Mouse (Mus musculus) intestine, embryonic 16.5 days (tissue): ENCODE measurements around the gene Naip1. TPM values are rescaled to one million over a fixed set of nuclear protein-coding genes. Genes with fewer than 3 reads are reported as not detected.
"Not testable (repeated sequence)": the region's sequence is repeated elsewhere in the genome, so short reads cannot be mapped to it uniquely, and the experiment has no call there.

Experiments used
- ATAC-seq: fragments of 200-750 bp; cut with Nextera tagmentation; 2 replicates; pipeline ENCODE4 v1.8.0; 2017; ENCODE audit warnings: moderate TSS enrichment, moderate library complexity
- H3K27ac ChIP-seq: fragments of 300-500 bp; sonication (generic); 2 replicates; pipeline ENCODE4 v1.5.1; 2014; ENCODE audit warnings: mild to moderate bottlenecking, low read length
- H3K27me3 ChIP-seq: fragments of 300-500 bp; sonication (generic); replicated peaks from 2 replicates; pipeline ENCODE4 v1.6.1; 2014; ENCODE audit warnings: low read length, control low read depth, mixed read lengths; ENCODE audit not compliant: control insufficient read depth, insufficient read depth
- H3K36me3 ChIP-seq: fragments of 300-500 bp; sonication (generic); 2 replicates; pipeline ENCODE4 v1.6.1; 2014; ENCODE audit warnings: low read length, control low read depth; ENCODE audit not compliant: control insufficient read depth, insufficient read depth
- H3K4me1 ChIP-seq: fragments of 300-500 bp; sonication (generic); 2 replicates; pipeline ENCODE4 v1.6.1; 2014; ENCODE audit warnings: low read length, control low read depth, mixed read lengths; ENCODE audit not compliant: control insufficient read depth, insufficient read depth
- H3K4me2 ChIP-seq: fragments of 300-500 bp; sonication (generic); 2 replicates; pipeline ENCODE4 v1.6.1; 2014; ENCODE audit warnings: low read depth, low read length, control low read depth
- H3K4me3 ChIP-seq: fragments of 300-500 bp; sonication (generic); 2 replicates; pipeline ENCODE4 v1.5.1; 2014; ENCODE audit warnings: mild to moderate bottlenecking, low read length
- H3K9ac ChIP-seq: fragments of 300-500 bp; sonication (generic); 2 replicates; pipeline ENCODE4 v1.6.1; 2014; ENCODE audit warnings: low read depth, low read length
- H3K9me3 ChIP-seq: fragments of 300-500 bp; sonication (generic); 2 replicates; pipeline ENCODE4 v1.6.1; 2016; ENCODE audit warnings: low read length, control low read depth; ENCODE audit not compliant: control insufficient read depth
- WGBS: fragments of 180-500 bp; shearing (Covaris S2); extraction: QIAGEN DNeasy Blood & Tissue Kit; methylation state at CpG from one replicate; pipeline ENCODE4 v1.1.7; 2014; 5-methylcytosine and 5-hydroxymethylcytosine counted together
- polyA plus RNA-seq: library from polyadenylated mRNA; unstranded; fragments of >200 nt; fragmentation: Nextera tagmentation; extraction: Ambion mirVana; gene quantifications from 2 replicates; pipeline ENCODE4 v1.2.1, GENCODE M21; 2015

Naip1 gene
- polyA plus RNA-seq, 1 experiment from 2014 or later, result 9.1 TPM

GRCm38 (mm10) chr13:100463527-100464222, 11.0 kb upstream of the Naip1 start:
- peak overlapping the region; percentile 37; the same call in 1 of the 2 replicates for H3K27ac ChIP-seq
- H3K4me3 ChIP-seq, result no peak overlapping the region
- WGBS, result 66% methylated on average over 2 of the region's 2 CpGs
- no peak overlapping the region for H3K9ac ChIP-seq
- H3K27me3 ChIP-seq, result no peaks in the 10 kb centered on the region
- peaks cover 20% of the 10 kb centered on the region for H3K36me3 ChIP-seq
- H3K9me3 ChIP-seq, result no peaks in the 10 kb centered on the region
- no peaks in the 10 kb centered on the region for H3K4me1 ChIP-seq
- H3K4me2 ChIP-seq, result no peak overlapping the region
- peak; percentile 90 for ATAC-seq

- H3K36me3 ChIP-seq, result peaks cover 10% of the 10 kb centered on the region; the same call in 1 of the 2 replicates
- no peaks in the 10 kb centered on the region for H3K4me1 ChIP-seq
- H3K9ac ChIP-seq, result no peak overlapping the region
- 77% methylated on average over 3 of the region's 3 CpGs for WGBS
- H3K27me3 ChIP-seq, result no peaks in the 10 kb centered on the region
- no peaks in the 10 kb centered on the region for H3K9me3 ChIP-seq
- no peak overlapping the region for H3K27ac ChIP-seq
- H3K4me3 ChIP-seq, result no peak overlapping the region
- peak; percentile 45; the same call in 1 of the 2 replicates for ATAC-seq
- H3K4me2 ChIP-seq, result no peak overlapping the region
Observed at GRCm38 (mm10) chr13:100461336-100461735, 8.7 kb upstream of the Naip1 start.

GRCm38 (mm10) chr13:100449495-100449894, 3.2 kb downstream of the Naip1 start:
- Histone ChIP-seq H3K27ac (no peak overlapping the region), H3K27me3 (no peaks in the 10 kb centered on the region), H3K4me3 (no peak overlapping the region), H3K9ac (no peak overlapping the region), H3K4me2 (no peak overlapping the region), H3K36me3 (no peaks in the 10 kb centered on the region), H3K9me3 (no peaks in the 10 kb centered on the region), H3K4me1 (no peaks in the 10 kb centered on the region)
- WGBS, result 51% methylated on average over 1 of the region's 1 CpGs
- ATAC-seq, result peak; percentile 94

GRCm38 (mm10) chr13:100440116-100440515, 12.6 kb downstream of the Naip1 start:
- H3K27me3 ChIP-seq, result no peaks in the 10 kb centered on the region
- no peaks in the 10 kb centered on the region for H3K9me3 ChIP-seq
- no peaks in the 10 kb centered on the region for H3K36me3 ChIP-seq
- H3K4me3 ChIP-seq, result no peak overlapping the region
- H3K4me2 ChIP-seq, result no peak overlapping the region
- no peak for ATAC-seq
- H3K9ac ChIP-seq, result no peak overlapping the region
- H3K4me1 ChIP-seq, result no peaks in the 10 kb centered on the region
- WGBS, result 61% methylated on average over 3 of the region's 3 CpGs
- no peak overlapping the region for H3K27ac ChIP-seq

- Histone ChIP-seq H3K4me2 (no peak overlapping the region), H3K36me3 (no peaks in the 10 kb centered on the region), H3K4me3 (no peak overlapping the region), H3K9ac (no peak overlapping the region), H3K27me3 (no peaks in the 10 kb centered on the region), H3K4me1 (no peaks in the 10 kb centered on the region), H3K27ac (no peak overlapping the region), H3K9me3 (no peaks in the 10 kb centered on the region)
- 61% methylated on average over 1 of the region's 1 CpGs for WGBS
- no peak for ATAC-seq
Observed at GRCm38 (mm10) chr13:100438701-100439100, 14.0 kb downstream of the Naip1 start.

GRCm38 (mm10) chr13:100437322-100437825, 15.3 kb downstream of the Naip1 start:
- no peaks in the 10 kb centered on the region for H3K9me3 ChIP-seq
- H3K4me1 ChIP-seq, result no peaks in the 10 kb centered on the region
- ATAC-seq, result no peak
- no peak overlapping the region for H3K27ac ChIP-seq
- H3K4me2 ChIP-seq, result no peak overlapping the region
- no peaks in the 10 kb centered on the region for H3K27me3 ChIP-seq
- WGBS, result 63% methylated on average over 3 of the region's 3 CpGs
- no peak overlapping the region for H3K4me3 ChIP-seq
- H3K36me3 ChIP-seq, result no peaks in the 10 kb centered on the region
- no peak overlapping the region for H3K9ac ChIP-seq

- not testable (repeated sequence) for H3K36me3 ChIP-seq, H3K4me1 ChIP-seq
- 89% methylated on average over 1 of the region's 1 CpGs for WGBS
Observed at GRCm38 (mm10) chr13:100436556-100437163, 16.0 kb downstream of the Naip1 start.

GRCm38 (mm10) chr13:100419958-100420357, 32.7 kb downstream of the Naip1 start:
- not testable (repeated sequence) for H3K27ac ChIP-seq, H3K9ac ChIP-seq, H3K4me3 ChIP-seq, H3K27me3 ChIP-seq, H3K36me3 ChIP-seq, H3K4me1 ChIP-seq, ATAC-seq, H3K4me2 ChIP-seq
- H3K9me3 ChIP-seq, result peaks cover 18% of the 10 kb centered on the region
- 85% methylated on average over 7 of the region's 7 CpGs for WGBS

More at GRCm38 (mm10) chr13:100436556-100437163, 16.0 kb downstream of the Naip1 start:
- H3K4me3 ChIP-seq, H3K27ac ChIP-seq, H3K27me3 ChIP-seq, H3K4me2 ChIP-seq, H3K9me3 ChIP-seq, H3K9ac ChIP-seq, ATAC-seq: not testable (repeated sequence)

- Histone ChIP-seq H3K27ac (peak overlapping the region; percentile 68), H3K27me3 (no peaks in the 10 kb centered on the region), H3K4me2 (no peak overlapping the region), H3K9me3 (peaks cover 18% of the 10 kb centered on the region), H3K4me3 (no peak overlapping the region), H3K36me3 (no peaks in the 10 kb centered on the region; the same call in 1 of the 2 replicates), H3K4me1 (no peaks in the 10 kb centered on the region), H3K9ac (no peak overlapping the region)
- peak; percentile 78 for ATAC-seq
- WGBS, result 41% methylated on average over 1 of the region's 1 CpGs
Observed at GRCm38 (mm10) chr13:100414428-100414827, 38.2 kb downstream of the Naip1 start.
